Mouse (Mus musculus): ENCODE measurements around the gene Hcls1. TPM values are rescaled to one million over a fixed set of nuclear protein-coding genes. Genes with fewer than 3 reads are reported as not detected.

Gene Hcls1
- polyA plus RNA-seq, 2 experiments = 5.1 to 12.3 TPM

- Histone ChIP-seq H3K36me3 (replicated peaks; ENCODE audit: control insufficient read depth, insufficient read depth, low read depth) (peaks cover 8% of the 10 kb centered on the region), H3K4me3 (ENCODE audit: insufficient read depth in 1 of 2, low read depth in 2 of 2, low read length in 2 of 2) (no peak overlapping the region), H3K9ac (replicated peaks) (no peak overlapping the region), H3K27me3 (ENCODE audit: control insufficient read depth, insufficient read depth, low read length) (no peaks in the 10 kb centered on the region), H3K27ac (no peak overlapping the region), H3K4me1 (replicated peaks; ENCODE audit: control insufficient read depth in 2 of 2, insufficient read depth in 2 of 2, low read length in 1 of 2) (no peaks in the 10 kb centered on the region), H3K4me2 (ENCODE audit: low read depth) (no peak overlapping the region), H3K9me3 (ENCODE audit: control insufficient read depth, low read length) (no peaks in the 10 kb centered on the region)
- WGBS (ENCODE audit: insufficient replicate concordance) = 80% methylated on average over 8 of the region's 8 CpGs
- TF ChIP-seq CTCF (IDR thresholded peaks at IDR 0.05; ENCODE audit: low read depth) (no peak), EP300 (IDR thresholded peaks at IDR 0.05; ENCODE audit: low read depth) (no peak)
- no peak for DNase-seq (ENCODE audit: low read depth in 3 of 3, low spot score in 3 of 3)
- no peak for ATAC-seq (ENCODE audit: insufficient read depth)
Observed at GRCm38 (mm10) chr16:36924312-36924711, 10.5 kb upstream of the Hcls1 start.

GRCm38 (mm10) chr16:36925351-36925750, 9.4 kb upstream of the Hcls1 start:
- H3K27me3 ChIP-seq (ENCODE audit: control insufficient read depth, insufficient read depth, low read length) = no peaks in the 10 kb centered on the region
- ATAC-seq (ENCODE audit: insufficient read depth) (no peak), DNase-seq (ENCODE audit: low read depth in 3 of 3, low spot score in 3 of 3) (no peak)
- no peak overlapping the region for H3K9ac ChIP-seq (replicated peaks)
- TF ChIP-seq EP300 (IDR thresholded peaks at IDR 0.05; ENCODE audit: low read depth) (no peak), CTCF (IDR thresholded peaks at IDR 0.05; ENCODE audit: low read depth) (no peak)
- H3K4me1 ChIP-seq (replicated peaks; ENCODE audit: control insufficient read depth in 2 of 2, insufficient read depth in 2 of 2, low read length in 1 of 2) = no peaks in the 10 kb centered on the region
- H3K36me3 ChIP-seq (replicated peaks; ENCODE audit: control insufficient read depth, insufficient read depth, low read depth) = peaks cover 11% of the 10 kb centered on the region
- no peaks in the 10 kb centered on the region for H3K9me3 ChIP-seq (ENCODE audit: control insufficient read depth, low read length)
- WGBS (ENCODE audit: insufficient replicate concordance) = 77% methylated on average over 6 of the region's 6 CpGs
- no peak overlapping the region for H3K4me2 ChIP-seq (ENCODE audit: low read depth)
- no peak overlapping the region for H3K4me3 ChIP-seq (ENCODE audit: insufficient read depth in 1 of 2, low read depth in 2 of 2, low read length in 2 of 2)
- H3K27ac ChIP-seq = no peak overlapping the region

GRCm38 (mm10) chr16:36925797-36926196, 9.0 kb upstream of the Hcls1 start:
- no peak overlapping the region for H3K27ac ChIP-seq
- no peaks in the 10 kb centered on the region for H3K27me3 ChIP-seq (ENCODE audit: control insufficient read depth, insufficient read depth, low read length)
- H3K4me2 ChIP-seq (ENCODE audit: low read depth) = no peak overlapping the region
- no peak for ATAC-seq (ENCODE audit: insufficient read depth)
- H3K4me3 ChIP-seq (ENCODE audit: insufficient read depth in 1 of 2, low read depth in 2 of 2, low read length in 2 of 2) = no peak overlapping the region
- H3K9me3 ChIP-seq (ENCODE audit: control insufficient read depth, low read length) = no peaks in the 10 kb centered on the region
- no peak for DNase-seq (ENCODE audit: low read depth in 3 of 3, low spot score in 3 of 3)
- peaks cover 11% of the 10 kb centered on the region for H3K36me3 ChIP-seq (replicated peaks; ENCODE audit: control insufficient read depth, insufficient read depth, low read depth)
- 75% methylated on average over 6 of the region's 6 CpGs for WGBS (ENCODE audit: insufficient replicate concordance)
- no peak for TF ChIP-seq EP300 (IDR thresholded peaks at IDR 0.05; ENCODE audit: low read depth)
- TF ChIP-seq CTCF (IDR thresholded peaks at IDR 0.05; ENCODE audit: low read depth) = no peak
- no peaks in the 10 kb centered on the region for H3K4me1 ChIP-seq (replicated peaks; ENCODE audit: control insufficient read depth in 2 of 2, insufficient read depth in 2 of 2, low read length in 1 of 2)
- H3K9ac ChIP-seq (replicated peaks) = no peak overlapping the region

DNA sequence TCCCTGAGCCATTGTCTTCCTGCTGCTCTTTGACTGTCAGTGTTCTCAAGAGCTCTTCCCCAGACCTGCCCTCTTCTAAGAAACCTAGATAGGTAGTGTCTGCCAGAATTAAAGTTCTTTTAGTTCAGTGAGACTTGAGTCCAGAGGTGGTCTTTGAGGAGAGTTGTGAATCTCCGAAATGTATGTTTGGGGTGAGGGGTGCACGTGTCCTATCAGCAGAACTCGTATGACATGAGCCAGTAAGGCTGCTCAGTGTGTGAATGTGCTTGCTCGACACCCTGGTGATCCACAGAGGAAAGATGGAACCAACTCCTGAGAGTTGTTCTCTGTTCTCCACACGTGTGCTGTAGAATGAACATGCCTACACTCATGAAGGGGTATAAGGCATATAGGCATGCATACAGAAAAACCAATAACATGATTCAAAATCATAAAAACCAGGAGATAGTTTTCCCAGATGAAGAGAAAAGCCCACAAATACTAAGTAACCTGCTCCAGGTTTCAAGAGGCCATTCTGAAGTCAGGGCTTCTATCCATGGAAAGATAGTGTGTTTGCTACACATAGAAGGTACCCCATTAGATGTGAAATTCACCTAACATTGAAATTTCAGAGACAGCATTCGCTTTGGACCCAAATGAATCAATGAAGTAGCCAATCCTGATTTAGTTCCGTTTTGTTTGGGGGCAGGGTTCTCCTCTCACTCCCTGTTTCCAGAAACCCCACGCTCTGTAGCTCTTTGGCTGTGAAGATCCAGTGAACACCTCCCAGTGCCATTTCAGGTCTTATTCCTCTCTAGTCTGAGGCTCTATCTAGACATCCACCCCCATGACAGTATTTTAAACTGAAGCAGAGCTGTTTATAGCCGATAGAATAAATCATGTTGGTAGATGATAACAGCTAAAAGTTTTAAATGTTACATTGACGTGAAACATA, 8.0 kb upstream of the Hcls1 start:
- DNase-seq (ENCODE audit: low read depth in 3 of 3, low spot score in 3 of 3) (no peak), ATAC-seq (ENCODE audit: insufficient read depth) (no peak)
- no peak overlapping the region for H3K27ac ChIP-seq
- peaks cover 12% of the 10 kb centered on the region for H3K36me3 ChIP-seq (replicated peaks; ENCODE audit: control insufficient read depth, insufficient read depth, low read depth)
- H3K9me3 ChIP-seq (ENCODE audit: control insufficient read depth, low read length) = no peaks in the 10 kb centered on the region
- H3K27me3 ChIP-seq (ENCODE audit: control insufficient read depth, insufficient read depth, low read length) = no peaks in the 10 kb centered on the region
- H3K4me3 ChIP-seq (ENCODE audit: insufficient read depth in 1 of 2, low read depth in 2 of 2, low read length in 2 of 2) = no peak overlapping the region
- no peak overlapping the region for H3K4me2 ChIP-seq (ENCODE audit: low read depth)
- H3K9ac ChIP-seq (replicated peaks) = no peak overlapping the region
- WGBS (ENCODE audit: insufficient replicate concordance) = 73% methylated on average over 10 of the region's 10 CpGs
- TF ChIP-seq EP300 (IDR thresholded peaks at IDR 0.05; ENCODE audit: low read depth) (no peak), CTCF (IDR thresholded peaks at IDR 0.05; ENCODE audit: low read depth) (no peak)
- H3K4me1 ChIP-seq (replicated peaks; ENCODE audit: control insufficient read depth in 2 of 2, insufficient read depth in 2 of 2, low read length in 1 of 2) = no peaks in the 10 kb centered on the region

- Histone ChIP-seq H3K4me2 (ENCODE audit: low read depth) (no peak overlapping the region), H3K36me3 (replicated peaks; ENCODE audit: control insufficient read depth, insufficient read depth, low read depth) (peaks cover 16% of the 10 kb centered on the region), H3K4me1 (replicated peaks; ENCODE audit: control insufficient read depth in 2 of 2, insufficient read depth in 2 of 2, low read length in 1 of 2) (no peaks in the 10 kb centered on the region), H3K9ac (replicated peaks) (no peak overlapping the region), H3K27me3 (ENCODE audit: control insufficient read depth, insufficient read depth, low read length) (no peaks in the 10 kb centered on the region), H3K27ac (no peak overlapping the region), H3K4me3 (ENCODE audit: insufficient read depth in 1 of 2, low read depth in 2 of 2, low read length in 2 of 2) (no peak overlapping the region), H3K9me3 (ENCODE audit: control insufficient read depth, low read length) (no peaks in the 10 kb centered on the region)
- DNase-seq (ENCODE audit: low read depth in 3 of 3, low spot score in 3 of 3) (no peak), ATAC-seq (ENCODE audit: insufficient read depth) (no peak)
- TF ChIP-seq EP300 (IDR thresholded peaks at IDR 0.05; ENCODE audit: low read depth) (no peak), CTCF (IDR thresholded peaks at IDR 0.05; ENCODE audit: low read depth) (no peak)
- WGBS (ENCODE audit: insufficient replicate concordance) = 55% methylated on average over 10 of the region's 10 CpGs
Observed at GRCm38 (mm10) chr16:36927495-36928105, 7.2 kb upstream of the Hcls1 start.
